Mouse (Mus musculus) hematopoietic stem cell, adult 5-6 weeks (primary cell): ENCODE results near the gene Sval2. TPM values are rescaled to one million over a fixed set of nuclear protein-coding genes. Genes with fewer than 3 reads are reported as not detected.

Source experiments
- ATAC-seq, 2 experiments: fragments of 125-278 bp in 1 of 2; replicated peaks in 1 of 2; 2 replicates each; pipeline ENCODE4 v1.8.0; 2016 to 2017; ENCODE audit warnings: inconsistent platforms in 2 of 2, mild to moderate bottlenecking in 2 of 2, moderate number of reproducible peaks in 2 of 2, low read depth in 1 of 2, moderate TSS enrichment in 1 of 2; ENCODE audit not compliant: low FRiP score in 2 of 2, poor library complexity in 2 of 2, severe bottlenecking in 2 of 2, insufficient read depth in 1 of 2, low TSS enrichment in 1 of 2
- total RNA-seq: library from RNA; stranded (forward); fragments of 172-1452, 232-1000 nt; gene quantifications from 2 replicates; pipeline ENCODE4 v1.2.3, GENCODE M21; 2017

Sval2 gene
- not detected in 2 replicates for total RNA-seq

DNA sequence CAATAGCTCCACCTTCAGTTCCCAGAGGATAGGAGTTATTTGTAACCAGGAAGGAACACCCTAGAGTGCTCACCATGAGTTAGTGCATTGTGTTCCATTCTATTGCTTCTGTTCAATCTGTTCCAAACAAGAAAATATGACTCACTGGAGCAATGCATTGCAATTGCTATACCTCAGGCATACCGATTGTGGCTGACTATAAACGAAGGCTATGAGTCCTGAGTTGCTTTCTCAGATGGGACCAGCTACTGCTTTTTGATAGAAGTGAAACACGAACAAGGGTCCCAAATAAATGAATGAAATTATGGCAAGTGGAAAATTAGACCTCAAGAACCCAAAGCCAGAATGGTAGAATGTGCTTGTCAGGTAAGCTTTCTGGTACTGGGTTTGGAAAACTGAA is at the start of gene Sval2:
Sval2 (plus strand) TSS at position 301 of the 400 bp plus-strand sequence.
- ATAC-seq = no peak

DNA sequence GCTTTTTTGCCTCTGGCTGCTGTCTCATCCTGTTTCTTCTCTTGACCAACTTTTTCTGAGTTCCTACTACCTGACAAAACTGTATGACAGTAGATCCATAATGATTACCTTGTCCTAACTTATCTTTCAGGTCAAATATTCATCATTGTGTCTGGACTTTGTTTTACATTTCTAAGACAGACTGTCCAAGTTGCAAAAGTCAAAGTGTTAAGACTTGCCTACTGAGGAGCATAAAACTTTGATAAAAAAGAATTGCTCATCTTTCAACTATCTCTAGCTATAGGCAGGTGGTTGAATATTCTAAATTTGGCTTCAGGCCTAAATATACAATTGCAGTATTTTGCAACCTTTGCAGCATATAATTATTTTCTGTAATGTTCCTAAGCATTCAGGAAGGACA is 28.7 kb upstream of the Sval2 start:
- ATAC-seq = no peak

DNA sequence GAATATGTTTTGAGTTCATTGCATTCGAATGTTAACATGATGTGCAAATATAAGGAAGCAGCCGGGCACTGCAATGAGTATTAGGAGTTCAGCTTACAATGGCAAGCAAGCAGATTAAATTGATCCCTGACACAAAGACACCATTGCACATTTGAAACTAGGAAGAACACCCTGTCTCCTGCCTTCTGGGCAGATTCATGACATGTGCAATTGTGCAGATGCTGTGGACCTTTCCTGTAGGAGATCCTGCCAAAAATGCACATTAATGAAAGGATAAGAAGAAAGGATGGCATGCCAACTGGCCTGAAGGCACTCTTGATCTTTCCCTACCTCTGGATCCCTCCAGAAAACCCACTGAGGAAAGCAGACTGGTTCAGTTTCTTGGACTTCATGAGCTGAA is 23.3 kb upstream of the Sval2 start:
- no peak for ATAC-seq

DNA sequence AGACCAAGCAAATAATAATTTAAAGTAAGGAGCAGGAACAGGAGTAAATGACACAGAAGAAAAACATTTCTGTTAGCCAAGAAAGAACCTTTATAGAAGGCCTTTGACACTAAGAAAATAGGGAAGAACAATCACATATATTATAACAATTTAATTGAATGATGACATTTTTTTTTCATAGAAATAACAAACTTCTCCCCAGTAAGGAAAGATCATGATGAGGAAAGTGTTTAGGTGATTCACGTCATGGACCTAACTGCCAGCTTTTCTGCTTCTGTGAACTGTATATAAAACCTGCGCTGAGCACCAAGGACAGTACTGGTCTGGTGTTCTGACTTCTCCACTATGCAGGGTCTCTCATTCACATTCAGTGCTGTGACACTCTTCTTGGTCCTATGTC is 5.6 kb upstream of the Sval2 start, which contains the start of gene Pip:
Pip (plus strand) TSS at position 301 of the 400 bp plus-strand sequence.
- ATAC-seq = no peak

DNA sequence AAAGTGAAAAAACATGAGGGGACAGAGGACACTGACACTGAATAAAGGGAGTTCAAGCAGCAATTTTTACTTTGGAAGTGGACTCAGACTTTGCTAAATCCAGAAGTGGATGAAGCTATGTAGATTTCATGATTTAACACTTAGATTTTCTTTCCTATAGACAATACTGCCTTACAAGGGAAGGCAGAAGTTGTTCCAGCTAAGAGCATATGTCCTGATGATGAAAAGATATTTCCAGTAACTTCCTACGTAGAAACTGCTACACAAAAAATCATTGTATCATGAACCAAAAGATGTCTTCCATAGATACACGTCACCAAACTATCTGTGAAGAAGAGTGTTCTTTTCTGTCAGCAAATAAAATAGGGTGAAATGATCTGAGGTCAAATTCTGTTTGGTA is 11.2 kb downstream of the Sval2 start:
- ATAC-seq = no peak

DNA sequence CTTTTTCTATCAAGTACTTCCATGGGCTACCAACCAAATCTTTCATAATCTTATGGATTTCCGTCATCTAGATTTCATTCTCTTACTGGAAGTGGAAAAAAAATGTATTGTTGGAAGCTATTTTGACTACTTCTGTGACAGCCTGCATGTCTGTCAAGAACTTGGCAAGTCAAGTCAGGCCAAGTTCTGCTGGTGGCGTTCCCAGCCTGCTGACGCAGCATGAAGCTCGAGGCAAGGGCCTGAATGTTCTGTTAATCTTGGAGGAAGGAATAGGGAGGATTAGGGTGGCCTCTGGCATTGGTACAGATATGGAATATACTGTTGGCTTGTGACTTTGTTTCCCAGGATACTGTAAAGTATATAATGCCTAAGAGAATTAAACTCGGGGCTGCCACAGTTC is 58.8 kb downstream of the Sval2 start:
- no peak for ATAC-seq

Other genes starting within 250 kb of the Sval2 start
- gene Ephb6, start 247.5 kb upstream of the Sval2 start, total RNA-seq = 10.7 and 17.9 TPM in 2 replicates
- not detected in 2 replicates for gene Trpv6, start 216.6 kb upstream of the Sval2 start, total RNA-seq
- gene Trpv5, start 172.2 kb upstream of the Sval2 start, total RNA-seq = not detected in 2 replicates
- not detected in 2 replicates for gene Llcfc1, start 168.6 kb upstream of the Sval2 start, total RNA-seq
- 2.3 and 12.9 TPM in 2 replicates for gene Kel, start 148.7 kb upstream of the Sval2 start, total RNA-seq
- gene Olfr459, start 77.8 kb upstream of the Sval2 start, total RNA-seq = not detected in 2 replicates
- not detected in 2 replicates for gene Pip, start 5.5 kb upstream of the Sval2 start, total RNA-seq
- gene Sval1, start 98.6 kb downstream of the Sval2 start, total RNA-seq = not detected in 2 replicates
- gene Sval3, start 115.2 kb downstream of the Sval2 start, total RNA-seq = not detected in 2 replicates
- gene Sva, start 185.4 kb downstream of the Sval2 start, total RNA-seq = not detected in 2 replicates